Mouse (Mus musculus) embryo, embryonic 11.5 days (tissue): ENCODE measurements at regions not wholly inside any gene's neighbourhood (a gene's known extent, or its start where the extent isn't known, plus 50 kb on each side); places are given as distances from the start of the nearest gene placed in this dataset.
A peak's percentile ranks its signal among the peaks of the same experiment; 100 is the strongest.

Source experiments
- DNase-seq: peaks from one replicate; pipeline ENCODE4 v3.0.0-alpha.2; 2012; ENCODE audit warnings: low read depth, low spot score

- no peak for DNase-seq
Observed at GRCm38 (mm10) chr8:112212170-112212569, 197.3 kb upstream of the Gm6793 start.

- no peak for DNase-seq
Observed at GRCm38 (mm10) chr8:112196423-112196822, 181.6 kb upstream of the Gm6793 start.

GRCm38 (mm10) chr8:112195880-112196279, 181.0 kb upstream of the Gm6793 start:
- no peak for DNase-seq

- DNase-seq = no peak
Observed at GRCm38 (mm10) chr8:112191846-112192245, 177.0 kb upstream of the Gm6793 start.

GRCm38 (mm10) chr8:112189698-112190097, 174.9 kb upstream of the Gm6793 start:
- DNase-seq = no peak

GRCm38 (mm10) chr8:112170184-112170583, 155.3 kb upstream of the Gm6793 start:
- no peak for DNase-seq

GRCm38 (mm10) chr8:112156656-112157055, 141.8 kb upstream of the Gm6793 start:
- DNase-seq = no peak

- DNase-seq = no peak
Observed at GRCm38 (mm10) chr8:112138924-112139323, 124.1 kb upstream of the Gm6793 start.

GRCm38 (mm10) chr8:112130196-112130595, 115.4 kb upstream of the Gm6793 start:
- no peak for DNase-seq

- peak; percentile 79 for DNase-seq
Observed at GRCm38 (mm10) chr8:112128833-112129518, 114.1 kb upstream of the Gm6793 start.

GRCm38 (mm10) chr8:112111950-112112349, 97.1 kb upstream of the Gm6793 start:
- DNase-seq = no peak

GRCm38 (mm10) chr8:112097883-112098635, 83.2 kb upstream of the Gm6793 start:
- DNase-seq = no peak

- no peak for DNase-seq
Observed at GRCm38 (mm10) chr8:112094881-112095280, 80.0 kb upstream of the Gm6793 start.

GRCm38 (mm10) chr8:112093554-112093953, 78.7 kb upstream of the Gm6793 start:
- no peak for DNase-seq

GRCm38 (mm10) chr8:112092831-112093230, 78.0 kb upstream of the Gm6793 start:
- DNase-seq = no peak

- no peak for DNase-seq
Observed at GRCm38 (mm10) chr8:112078621-112079020, 63.8 kb upstream of the Gm6793 start.

GRCm38 (mm10) chr8:112072205-112072604, 57.4 kb upstream of the Gm6793 start:
- DNase-seq = no peak

GRCm38 (mm10) chr8:112070251-112070650, 55.4 kb upstream of the Gm6793 start:
- DNase-seq = no peak
